Mouse (Mus musculus): ENCODE data around the gene Ctrl.
"Not testable (repeated sequence)": the region's sequence is repeated elsewhere in the genome, so short reads cannot be mapped to it uniquely, and the experiment has no call there.

Ctrl gene

GRCm38 (mm10) chr8:105933762-105934161 lies at the start of gene Ctrl:
Ctrl (minus strand) TSS chr8:105933862.
- no peak for DNase-seq (ENCODE audit: low spot score in 2 of 2)

GRCm38 (mm10) chr8:105983406-105983805 lies 49.7 kb upstream of the Ctrl start:
- not testable (repeated sequence) for DNase-seq (ENCODE audit: low spot score in 2 of 2)

- DNase-seq (ENCODE audit: low spot score in 2 of 2): no peak
Observed at GRCm38 (mm10) chr8:105981146-105981545, 47.5 kb upstream of the Ctrl start.

- no peak for DNase-seq (ENCODE audit: low spot score in 2 of 2)
Observed at GRCm38 (mm10) chr8:105979325-105979724, 45.7 kb upstream of the Ctrl start, which contains the start of gene Dpep3. Dpep3 (minus strand) TSS chr8:105979429.

- DNase-seq (ENCODE audit: low spot score in 2 of 2): no peak
Observed at GRCm38 (mm10) chr8:105975363-105975762, 41.7 kb upstream of the Ctrl start.

- no peak for DNase-seq (ENCODE audit: low spot score in 2 of 2)
Observed at GRCm38 (mm10) chr8:105971019-105971720, 37.5 kb upstream of the Ctrl start.

- no peak for DNase-seq (ENCODE audit: low spot score in 2 of 2)
Observed at GRCm38 (mm10) chr8:105969367-105969766, 35.7 kb upstream of the Ctrl start.

- DNase-seq (ENCODE audit: low spot score in 2 of 2): peak in 1 of 2 experiments; percentile 40
Observed at GRCm38 (mm10) chr8:105966692-105967311, 33.1 kb upstream of the Ctrl start.

- DNase-seq (ENCODE audit: low spot score in 2 of 2): peak; percentile 65 to 72
Observed at GRCm38 (mm10) chr8:105965905-105966341, 32.3 kb upstream of the Ctrl start, which contains the start of gene Slc12a4. Slc12a4 (minus strand) TSS chr8:105966097.

GRCm38 (mm10) chr8:105965266-105965904 lies 31.7 kb upstream of the Ctrl start:
- DNase-seq (ENCODE audit: low spot score in 2 of 2): peak; percentile 43 to 52

- no peak for DNase-seq (ENCODE audit: low spot score in 2 of 2)
Observed at GRCm38 (mm10) chr8:105964506-105965265, 31.0 kb upstream of the Ctrl start.

- DNase-seq (ENCODE audit: low spot score in 2 of 2): no peak
Observed at GRCm38 (mm10) chr8:105961536-105961935, 27.9 kb upstream of the Ctrl start.

- DNase-seq (ENCODE audit: low spot score in 2 of 2): no peak
Observed at GRCm38 (mm10) chr8:105961101-105961500, 27.4 kb upstream of the Ctrl start.

GRCm38 (mm10) chr8:105959350-105959749 lies 25.7 kb upstream of the Ctrl start:
- DNase-seq (ENCODE audit: low spot score in 2 of 2): peak; percentile 89

- DNase-seq (ENCODE audit: low spot score in 2 of 2): no peak
Observed at GRCm38 (mm10) chr8:105957813-105958212, 24.2 kb upstream of the Ctrl start.

GRCm38 (mm10) chr8:105956556-105956955 lies 22.9 kb upstream of the Ctrl start:
- DNase-seq (ENCODE audit: low spot score in 2 of 2): no peak

- no peak for DNase-seq (ENCODE audit: low spot score in 2 of 2)
Observed at GRCm38 (mm10) chr8:105951057-105951659, 17.5 kb upstream of the Ctrl start.

- no peak for DNase-seq (ENCODE audit: low spot score in 2 of 2)
Observed at GRCm38 (mm10) chr8:105949350-105949749, 15.7 kb upstream of the Ctrl start.

- DNase-seq (ENCODE audit: low spot score in 2 of 2): no peak
Observed at GRCm38 (mm10) chr8:105943321-105943739, 9.7 kb upstream of the Ctrl start, which contains the start of gene Lcat. Lcat (minus strand) TSS chr8:105943382.

GRCm38 (mm10) chr8:105942542-105942941 lies 8.9 kb upstream of the Ctrl start:
- DNase-seq (ENCODE audit: low spot score in 2 of 2): no peak

GRCm38 (mm10) chr8:105942026-105942425 lies 8.4 kb upstream of the Ctrl start:
- DNase-seq (ENCODE audit: low spot score in 2 of 2): no peak

All from urinary bladder, postnatal 36 days (tissue).